34 mouse cellular contexts compared by ENCODE assay signal in the genomic region with DNA sequence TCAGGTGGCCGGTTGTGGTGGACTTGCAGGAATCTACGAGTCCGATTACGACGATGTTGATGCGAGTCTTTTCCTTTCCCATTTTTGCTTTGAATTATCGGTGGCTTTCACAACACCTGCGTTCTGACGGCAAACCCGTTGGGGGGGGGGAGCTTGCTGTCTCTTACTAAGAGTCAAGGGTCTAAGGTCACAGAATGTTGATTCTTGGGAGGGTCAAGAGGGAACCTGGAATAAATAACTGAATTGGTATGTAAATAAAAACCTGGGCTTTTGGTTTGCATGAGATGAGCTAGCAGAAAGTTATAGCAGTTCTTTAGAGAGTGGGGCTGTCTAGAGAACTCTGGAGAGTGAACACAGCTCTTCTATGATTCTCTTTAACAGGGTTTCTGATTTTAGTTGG. TPM values are rescaled to one million over a fixed set of nuclear protein-coding genes. Genes with fewer than 3 reads are reported as not detected.
"Had no signal": no experiment of that assay in that cellular context is flagged by ENCODE, and none has a peak within 500 bp of the region (broad histone marks: within the 10 kb centered on the region; RNA-seq: fewer than 3 reads in every experiment).

No protein-coding gene starts in this region.

- H3K27ac ChIP-seq: heart, adult 2 months; heart, embryonic 10.5 days; heart, embryonic 13.5 days; heart, embryonic 15.5 days; hindbrain, embryonic 10.5 days; hindbrain, embryonic 12.5 days; hindbrain, embryonic 14.5 days; hindbrain, embryonic 15.5 days; intestine, embryonic 15.5 days; kidney, embryonic 15.5 days; kidney, postnatal 0 days had no signal

- H3K36me3 ChIP-seq: heart, embryonic 10.5 days; heart, embryonic 12.5 days; heart, embryonic 13.5 days; heart, embryonic 15.5 days; hindbrain, embryonic 10.5 days; hindbrain, embryonic 12.5 days; hindbrain, embryonic 13.5 days; hindbrain, embryonic 15.5 days; intestine, embryonic 15.5 days; kidney, embryonic 15.5 days had no signal

- H3K4me1 ChIP-seq: heart, embryonic 10.5 days; heart, embryonic 12.5 days; heart, embryonic 13.5 days; heart, embryonic 15.5 days; hindbrain, embryonic 10.5 days; hindbrain, embryonic 12.5 days; hindbrain, embryonic 15.5 days; intestine, embryonic 15.5 days; kidney, embryonic 15.5 days had no signal

- ATAC-seq: hindbrain, embryonic 16.5 days; inflammation-experienced regulatory T-cells, adult 6 months; intestine, embryonic 15.5 days; intestine, embryonic 16.5 days; intestine, postnatal 0 days had no signal

- DNase-seq: heart, adult 2 months; heart, postnatal 10 days; heart, postnatal 14 days; heart, postnatal 36 days; heart, postnatal 4 days; kidney, adult 11 months; kidney, adult 18-20 months; kidney, adult 8-10 months; kidney, adult 9 months; kidney, postnatal 10 days; kidney, postnatal 14 days; kidney, postnatal 25 days; kidney, postnatal 36 days; kidney, postnatal 4 days; layer of hippocampus, adult 9-11 months; layer of hippocampus, postnatal 36 days had no signal

- H3K9me3 ChIP-seq: heart, embryonic 10.5 days; heart, embryonic 12.5 days; heart, embryonic 13.5 days; heart, embryonic 15.5 days; hindbrain, embryonic 10.5 days; hindbrain, embryonic 12.5 days; hindbrain, embryonic 13.5 days; hindbrain, embryonic 15.5 days; intestine, embryonic 15.5 days; kidney, embryonic 15.5 days had no signal

- H3K4me3 ChIP-seq: heart, adult 2 months; heart, embryonic 10.5 days; heart, embryonic 12.5 days; heart, embryonic 13.5 days; heart, embryonic 15.5 days; hindbrain, embryonic 10.5 days; hindbrain, embryonic 12.5 days; hindbrain, embryonic 13.5 days; hindbrain, embryonic 15.5 days; intestine, embryonic 15.5 days; kidney, embryonic 15.5 days; layer of hippocampus, adult 2 months had no signal

- H3K9ac ChIP-seq: heart, embryonic 12.5 days; heart, embryonic 13.5 days; heart, embryonic 15.5 days; hindbrain, embryonic 12.5 days; hindbrain, embryonic 13.5 days; hindbrain, embryonic 14.5 days; hindbrain, embryonic 15.5 days; intestine, embryonic 15.5 days; kidney, embryonic 15.5 days had no signal

- H3K27me3 ChIP-seq: heart, embryonic 12.5 days; heart, embryonic 13.5 days; heart, embryonic 15.5 days; hindbrain, embryonic 13.5 days; hindbrain, embryonic 15.5 days; intestine, embryonic 15.5 days had no signal

- H3K4me2 ChIP-seq: heart, embryonic 11.5 days; heart, embryonic 12.5 days; heart, embryonic 13.5 days; heart, embryonic 15.5 days; hindbrain, embryonic 12.5 days; hindbrain, embryonic 13.5 days; hindbrain, embryonic 14.5 days; hindbrain, embryonic 15.5 days; intestine, embryonic 15.5 days; kidney, embryonic 15.5 days had no signal

RNA-seq across cellular contexts. Expression of a gene that starts 28.8 kb away (rescaled TPM):
- polyA plus RNA-seq: inflammation-experienced regulatory T-cells, adult 6 months had no signal
